Comparison of ENCODE assay signal across 7 mouse cellular contexts in genomic region chr15:79671828-79672348, GRCm38 (mm10). TPM values are rescaled to one million over a fixed set of nuclear protein-coding genes. Genes with fewer than 3 reads are reported as not detected.
DNase-seq lines count a peak whose midpoint lies in the region; ATAC-seq lines count a peak whose summit lies in the region.
"Not testable (repeated sequence)": the region's sequence is repeated elsewhere in the genome, so short reads cannot be mapped to it uniquely, and the experiment has no call there.

No protein-coding gene starts in this region.

- H3K9me3 ChIP-seq in forebrain, embryonic 10.5 days; heart, embryonic 14.5 days (ENCODE audit: control insufficient read depth, low read length); intestine, embryonic 16.5 days (ENCODE audit: control insufficient read depth, low read length); limb, embryonic 12.5 days; lung, embryonic 16.5 days (ENCODE audit: control insufficient read depth, low read length); neural tube, embryonic 12.5 days: not testable (repeated sequence)

- H3K4me3 ChIP-seq in forebrain, embryonic 10.5 days: peak overlapping the region; percentile 94
- peak overlapping the region in 1 of 2 experiments; percentile 81; a peak in 1 of 4 replicates for H3K4me3 ChIP-seq in heart, embryonic 14.5 days (ENCODE audit: control insufficient read depth in 1 of 2, insufficient read depth in 1 of 2, low read depth in 1 of 2, low read length in 2 of 2)
- peak overlapping the region; percentile 87 for H3K4me3 ChIP-seq in intestine, embryonic 16.5 days (ENCODE audit: low read length)
- peak overlapping the region; percentile 96 for H3K4me3 ChIP-seq in limb, embryonic 12.5 days (replicated peaks)
- H3K4me3 ChIP-seq in lung, embryonic 16.5 days (ENCODE audit: low read length): peak overlapping the region; percentile 73
- H3K4me3 ChIP-seq in neural tube, embryonic 12.5 days: peak overlapping the region; percentile 97; the same call in 1 of the 2 replicates

- not testable (repeated sequence) for H3K4me1 ChIP-seq in forebrain, embryonic 10.5 days; intestine, embryonic 16.5 days (ENCODE audit: control insufficient read depth, insufficient read depth, low read length); limb, embryonic 12.5 days (replicated peaks); lung, embryonic 16.5 days (replicated peaks; ENCODE audit: control insufficient read depth, insufficient read depth, low read length); neural tube, embryonic 12.5 days
- H3K4me1 ChIP-seq in heart, embryonic 14.5 days (ENCODE audit: control insufficient read depth in 2 of 2, insufficient read depth in 2 of 2, low read length in 2 of 2): peaks cover 5 to 15% of the 10 kb centered on the region in 2 experiments; a peak in 3 of 4 replicates

- DNase-seq in adrenal gland, postnatal 14 days: peak; percentile 46
- DNase-seq in forebrain, embryonic 10.5 days (ENCODE audit: extremely low spot score, low spot score): not testable (repeated sequence)

- H3K4me2 ChIP-seq in heart, embryonic 14.5 days (ENCODE audit: low read length): peak overlapping the region; percentile 62
- peak overlapping the region; percentile 58 for H3K4me2 ChIP-seq in intestine, embryonic 16.5 days (ENCODE audit: low read depth, low read length)
- peak overlapping the region; percentile 67 for H3K4me2 ChIP-seq in limb, embryonic 12.5 days
- H3K4me2 ChIP-seq in lung, embryonic 16.5 days (ENCODE audit: low read depth, low read length): peak overlapping the region; percentile 76
- H3K4me2 ChIP-seq in neural tube, embryonic 12.5 days (replicated peaks): peak overlapping the region; percentile 78

- peaks cover 64% of the 10 kb centered on the region for H3K36me3 ChIP-seq in forebrain, embryonic 10.5 days (replicated peaks)
- H3K36me3 ChIP-seq in heart, embryonic 14.5 days (ENCODE audit: control insufficient read depth, insufficient read depth, low read length): peaks cover 56% of the 10 kb centered on the region
- peaks cover 13% of the 10 kb centered on the region; the same call in 1 of the 2 replicates for H3K36me3 ChIP-seq in intestine, embryonic 16.5 days (ENCODE audit: control insufficient read depth, insufficient read depth, low read length)
- peaks cover 56% of the 10 kb centered on the region for H3K36me3 ChIP-seq in limb, embryonic 12.5 days
- peaks cover 32% of the 10 kb centered on the region for H3K36me3 ChIP-seq in lung, embryonic 16.5 days (ENCODE audit: control insufficient read depth, insufficient read depth, low read length)
- H3K36me3 ChIP-seq in neural tube, embryonic 12.5 days: peaks cover 45% of the 10 kb centered on the region

- not testable (repeated sequence) for H3K27ac ChIP-seq in forebrain, embryonic 10.5 days; heart, embryonic 14.5 days (replicated peaks in 1 of 2; ENCODE audit: control insufficient read depth in 1 of 2, insufficient read depth in 1 of 2, low read depth in 2 of 2, low read length in 2 of 2); intestine, embryonic 16.5 days (ENCODE audit: low read length); limb, embryonic 12.5 days; lung, embryonic 16.5 days (ENCODE audit: low read length); neural tube, embryonic 12.5 days

- not testable (repeated sequence) for ATAC-seq in heart, embryonic 14.5 days (ENCODE audit: insufficient number of reproducible peaks, insufficient read depth, low FRiP score, low read depth); intestine, embryonic 16.5 days; limb, embryonic 12.5 days (ENCODE audit: insufficient number of reproducible peaks, insufficient read depth, low FRiP score, low TSS enrichment, low read depth); lung, embryonic 16.5 days (ENCODE audit: low read depth); neural tube, embryonic 12.5 days (ENCODE audit: low FRiP score, low read depth)

- not testable (repeated sequence) for H3K9ac ChIP-seq in heart, embryonic 14.5 days (ENCODE audit: low read length); limb, embryonic 12.5 days (replicated peaks); lung, embryonic 16.5 days (ENCODE audit: low read length); neural tube, embryonic 12.5 days
- peak overlapping the region; percentile 24; the same call in 1 of the 2 replicates for H3K9ac ChIP-seq in intestine, embryonic 16.5 days (ENCODE audit: low read depth, low read length)

- 91% methylated on average over 11 of the region's 11 CpGs for WGBS in forebrain, embryonic 10.5 days
- WGBS in heart, embryonic 14.5 days: 71% methylated on average over 11 of the region's 11 CpGs
- WGBS in intestine, embryonic 16.5 days: 73% methylated on average over 11 of the region's 11 CpGs
- 84% methylated on average over 11 of the region's 11 CpGs for WGBS in limb, embryonic 12.5 days
- WGBS in lung, embryonic 16.5 days: 59% methylated on average over 11 of the region's 11 CpGs
- WGBS in neural tube, embryonic 12.5 days: 88% methylated on average over 11 of the region's 11 CpGs

- H3K27me3 ChIP-seq in forebrain, embryonic 10.5 days (ENCODE audit: poor library complexity, severe bottlenecking); heart, embryonic 14.5 days (ENCODE audit: control insufficient read depth, insufficient read depth, low read length); intestine, embryonic 16.5 days (replicated peaks; ENCODE audit: control insufficient read depth, insufficient read depth, low read length); limb, embryonic 12.5 days; lung, embryonic 16.5 days (ENCODE audit: control insufficient read depth, insufficient read depth, low read depth, low read length); neural tube, embryonic 12.5 days (replicated peaks): not testable (repeated sequence)

RNA-seq across cellular contexts. Expression of gene Tomm22, which starts 1.2 kb away (rescaled TPM):
- 116 and 120 TPM in 2 replicates for total RNA-seq in adrenal gland, postnatal 14 days (2021)
- 268 and 286 TPM in 2 replicates for polyA plus RNA-seq in forebrain, embryonic 10.5 days (2016; fragmentation: Nextera tagmentation; extraction: Ambion mirVana)
- polyA plus RNA-seq in heart, embryonic 14.5 days (2014; fragmentation: Nextera tagmentation; extraction: Ambion mirVana): 233 and 237 TPM in 2 replicates
- polyA plus RNA-seq in intestine, embryonic 16.5 days (2015; fragmentation: Nextera tagmentation; extraction: Ambion mirVana): 248 and 288 TPM in 2 replicates
- polyA plus RNA-seq in limb, embryonic 12.5 days (2016; fragmentation: Nextera tagmentation; extraction: Ambion mirVana): 217 and 238 TPM in 2 replicates
- 225 and 239 TPM in 2 replicates for polyA plus RNA-seq in lung, embryonic 16.5 days (2015; fragmentation: Nextera tagmentation; extraction: Ambion mirVana)
- polyA plus RNA-seq in neural tube, embryonic 12.5 days (2016; fragmentation: Nextera tagmentation; extraction: Ambion mirVana): 261 and 264 TPM in 2 replicates

RNA-seq across cellular contexts. Expression of gene Cby1, which starts 12.9 kb away (rescaled TPM):
- 21.9 and 24.8 TPM in 2 replicates for total RNA-seq in adrenal gland, postnatal 14 days (2021)
- 79.1 and 80.3 TPM in 2 replicates for polyA plus RNA-seq in forebrain, embryonic 10.5 days (2016; fragmentation: Nextera tagmentation; extraction: Ambion mirVana)
- polyA plus RNA-seq in heart, embryonic 14.5 days (2014; fragmentation: Nextera tagmentation; extraction: Ambion mirVana): 47.6 and 48.7 TPM in 2 replicates
- polyA plus RNA-seq in intestine, embryonic 16.5 days (2015; fragmentation: Nextera tagmentation; extraction: Ambion mirVana): 37.1 and 37.2 TPM in 2 replicates
- polyA plus RNA-seq in limb, embryonic 12.5 days (2016; fragmentation: Nextera tagmentation; extraction: Ambion mirVana): 49.9 and 57.6 TPM in 2 replicates
- 72.4 and 73.0 TPM in 2 replicates for polyA plus RNA-seq in lung, embryonic 16.5 days (2015; fragmentation: Nextera tagmentation; extraction: Ambion mirVana)
- 72.0 and 74.2 TPM in 2 replicates for polyA plus RNA-seq in neural tube, embryonic 12.5 days (2016; fragmentation: Nextera tagmentation; extraction: Ambion mirVana)

RNA-seq across cellular contexts. Expression of gene Fam227a, which starts 13.1 kb away (rescaled TPM):
- total RNA-seq in adrenal gland, postnatal 14 days (2021): 2.6 and 4.8 TPM in 2 replicates
- 1.8 and 2.5 TPM in 2 replicates for polyA plus RNA-seq in forebrain, embryonic 10.5 days (2016; fragmentation: Nextera tagmentation; extraction: Ambion mirVana)
- polyA plus RNA-seq in heart, embryonic 14.5 days (2014; fragmentation: Nextera tagmentation; extraction: Ambion mirVana): 0.66 and 2.0 TPM in 2 replicates
- polyA plus RNA-seq in intestine, embryonic 16.5 days (2015; fragmentation: Nextera tagmentation; extraction: Ambion mirVana): 0.60 and 0.72 TPM in 2 replicates
- polyA plus RNA-seq in limb, embryonic 12.5 days (2016; fragmentation: Nextera tagmentation; extraction: Ambion mirVana): 2.1 and 2.5 TPM in 2 replicates
- polyA plus RNA-seq in lung, embryonic 16.5 days (2015; fragmentation: Nextera tagmentation; extraction: Ambion mirVana): 1.4 and 1.8 TPM in 2 replicates
- 4.3 and 6.0 TPM in 2 replicates for polyA plus RNA-seq in neural tube, embryonic 12.5 days (2016; fragmentation: Nextera tagmentation; extraction: Ambion mirVana)

RNA-seq across cellular contexts. Expression of gene Josd1, which starts 15.8 kb away (rescaled TPM):
- total RNA-seq in adrenal gland, postnatal 14 days (2021): 38.0 and 43.9 TPM in 2 replicates
- 16.6 and 18.6 TPM in 2 replicates for polyA plus RNA-seq in forebrain, embryonic 10.5 days (2016; fragmentation: Nextera tagmentation; extraction: Ambion mirVana)
- 17.5 and 18.2 TPM in 2 replicates for polyA plus RNA-seq in heart, embryonic 14.5 days (2014; fragmentation: Nextera tagmentation; extraction: Ambion mirVana)
- 14.1 and 17.0 TPM in 2 replicates for polyA plus RNA-seq in intestine, embryonic 16.5 days (2015; fragmentation: Nextera tagmentation; extraction: Ambion mirVana)
- polyA plus RNA-seq in limb, embryonic 12.5 days (2016; fragmentation: Nextera tagmentation; extraction: Ambion mirVana): 33.0 and 36.1 TPM in 2 replicates
- polyA plus RNA-seq in lung, embryonic 16.5 days (2015; fragmentation: Nextera tagmentation; extraction: Ambion mirVana): 15.8 and 16.1 TPM in 2 replicates
- 26.7 and 26.9 TPM in 2 replicates for polyA plus RNA-seq in neural tube, embryonic 12.5 days (2016; fragmentation: Nextera tagmentation; extraction: Ambion mirVana)

RNA-seq across cellular contexts. Expression of gene Gtpbp1, which starts 18.8 kb away (rescaled TPM):
- 26.1 and 35.8 TPM in 2 replicates for total RNA-seq in adrenal gland, postnatal 14 days (2021)
- 48.3 and 52.5 TPM in 2 replicates for polyA plus RNA-seq in forebrain, embryonic 10.5 days (2016; fragmentation: Nextera tagmentation; extraction: Ambion mirVana)
- 25.3 and 26.2 TPM in 2 replicates for polyA plus RNA-seq in heart, embryonic 14.5 days (2014; fragmentation: Nextera tagmentation; extraction: Ambion mirVana)
- 24.5 and 25.3 TPM in 2 replicates for polyA plus RNA-seq in intestine, embryonic 16.5 days (2015; fragmentation: Nextera tagmentation; extraction: Ambion mirVana)
- 42.6 and 47.2 TPM in 2 replicates for polyA plus RNA-seq in limb, embryonic 12.5 days (2016; fragmentation: Nextera tagmentation; extraction: Ambion mirVana)
- 30.1 and 30.4 TPM in 2 replicates for polyA plus RNA-seq in lung, embryonic 16.5 days (2015; fragmentation: Nextera tagmentation; extraction: Ambion mirVana)
- polyA plus RNA-seq in neural tube, embryonic 12.5 days (2016; fragmentation: Nextera tagmentation; extraction: Ambion mirVana): 41.6 and 42.5 TPM in 2 replicates
